Mouse (Mus musculus) olfactory bulb, adult 2 months (tissue): ENCODE results near the gene Ppp2r3a. TPM values are rescaled to one million over a fixed set of nuclear protein-coding genes. Genes with fewer than 3 reads are reported as not detected.

Experiments used
- H3K27ac ChIP-seq: fragments of 200-500 bp; 2 replicates; pipeline ENCODE4 v1.5.1; 2012; ENCODE audit warnings: low read depth, low read length; ENCODE audit not compliant: insufficient read depth
- H3K4me1 ChIP-seq: fragments of 200-500 bp; 2 replicates; pipeline ENCODE4 v1.6.1; 2012; ENCODE audit warnings: low read length; ENCODE audit not compliant: control insufficient read depth, insufficient read depth
- H3K4me3 ChIP-seq: fragments of 200-500 bp; 2 replicates; pipeline ENCODE4 v1.5.1; 2012; ENCODE audit warnings: mild to moderate bottlenecking, low read depth, low read length, moderate library complexity; ENCODE audit not compliant: insufficient read depth
- CTCF ChIP-seq: fragments of 200-500 bp; IDR thresholded peaks from 2 replicates; pipeline ENCODE4 v1.5.1; 2012; ENCODE audit warnings: low read depth, mild to moderate bottlenecking, low read length, moderate library complexity; ENCODE audit not compliant: insufficient read depth
- POLR2A ChIP-seq: fragments of 200-500 bp; IDR thresholded peaks from 2 replicates; pipeline ENCODE4 v1.6.1; 2012; ENCODE audit warnings: mild to moderate bottlenecking, low read depth, low read length, moderate library complexity; ENCODE audit not compliant: insufficient read depth
- WGBS: fragments of 180-500 bp; shearing (Covaris S2); methylation state at CpG from one replicate; pipeline ENCODE4 v1.1.7; 2018; 5-methylcytosine and 5-hydroxymethylcytosine counted together
- polyA plus RNA-seq: library from polyadenylated mRNA; stranded (reverse); fragments of >200 nt; gene quantifications from 2 replicates; pipeline ENCODE4 v1.2.4, GENCODE M21; 2012; ENCODE audit warnings: low replicate concordance; ENCODE audit not compliant: missing spikeins, insufficient read depth, insufficient read length

Gene Ppp2r3a
- polyA plus RNA-seq, 1 experiment = 68.1 TPM

GRCm38 (mm10) chr9:101114182-101114884 is 137.3 kb downstream of the Ppp2r3a start:
- Histone ChIP-seq H3K27ac (no peak overlapping the region), H3K4me3 (no peak overlapping the region), H3K4me1 (no peaks in the 10 kb centered on the region)
- TF ChIP-seq POLR2A (no peak), CTCF (no peak)
- WGBS = 93% methylated on average over 8 of the region's 8 CpGs

DNA sequence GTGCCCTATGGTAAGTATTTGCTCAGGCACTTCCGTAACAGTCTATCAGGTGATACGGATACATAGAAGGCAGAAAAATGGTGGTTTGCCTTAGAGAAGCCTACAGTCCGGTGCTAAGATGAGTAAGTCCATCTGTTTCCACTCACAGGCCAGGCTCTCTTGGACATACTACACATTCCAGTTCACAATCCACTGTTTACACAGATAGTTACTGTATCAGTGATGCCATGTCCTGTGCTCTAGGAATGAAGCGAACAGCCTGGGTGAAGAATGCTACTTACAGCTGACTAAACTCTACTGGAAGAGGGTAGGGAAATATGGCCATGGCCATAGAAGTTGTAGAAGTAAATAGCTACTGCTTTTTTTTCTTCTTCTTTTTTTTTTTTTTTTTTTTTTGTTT is 138.3 kb downstream of the Ppp2r3a start:
- TF ChIP-seq POLR2A = no peak
- TF ChIP-seq CTCF = no peak
- 93% methylated on average over 4 of the region's 4 CpGs for WGBS
- no peak overlapping the region for H3K27ac ChIP-seq
- H3K4me1 ChIP-seq = no peaks in the 10 kb centered on the region
- no peak overlapping the region for H3K4me3 ChIP-seq

GRCm38 (mm10) chr9:101110013-101110412 is 141.6 kb downstream of the Ppp2r3a start:
- TF ChIP-seq CTCF (no peak), POLR2A (no peak)
- 35% methylated on average over 3 of the region's 3 CpGs for WGBS
- peaks cover 3% of the 10 kb centered on the region; the same call in 1 of the 2 replicates for H3K4me1 ChIP-seq
- no peak overlapping the region for H3K4me3 ChIP-seq
- no peak overlapping the region for H3K27ac ChIP-seq

DNA sequence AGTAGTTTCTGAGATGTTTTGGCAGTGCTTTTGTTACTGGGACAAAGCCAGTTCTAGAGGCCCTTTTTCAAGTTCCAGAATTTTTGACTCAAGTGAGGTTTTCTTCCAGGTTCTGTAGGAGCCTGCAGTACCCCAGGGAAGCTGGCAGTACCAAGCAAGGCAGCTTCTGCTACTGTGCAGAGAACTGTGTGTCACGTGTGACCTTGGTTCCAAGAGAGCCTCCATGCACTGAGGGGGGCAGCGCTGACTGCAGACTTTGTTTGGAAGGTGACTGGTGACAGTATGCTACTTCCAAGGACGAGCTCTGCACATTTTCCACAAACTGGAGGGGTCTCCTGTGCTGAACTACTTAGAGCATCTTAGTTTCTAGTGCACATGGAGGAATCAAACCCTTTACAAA is 144.2 kb downstream of the Ppp2r3a start:
- Histone ChIP-seq H3K27ac (no peak overlapping the region), H3K4me3 (no peak overlapping the region), H3K4me1 (peaks cover 3% of the 10 kb centered on the region; the same call in 1 of the 2 replicates)
- TF ChIP-seq POLR2A (no peak), CTCF (no peak)
- 64% methylated on average over 3 of the region's 3 CpGs for WGBS

DNA sequence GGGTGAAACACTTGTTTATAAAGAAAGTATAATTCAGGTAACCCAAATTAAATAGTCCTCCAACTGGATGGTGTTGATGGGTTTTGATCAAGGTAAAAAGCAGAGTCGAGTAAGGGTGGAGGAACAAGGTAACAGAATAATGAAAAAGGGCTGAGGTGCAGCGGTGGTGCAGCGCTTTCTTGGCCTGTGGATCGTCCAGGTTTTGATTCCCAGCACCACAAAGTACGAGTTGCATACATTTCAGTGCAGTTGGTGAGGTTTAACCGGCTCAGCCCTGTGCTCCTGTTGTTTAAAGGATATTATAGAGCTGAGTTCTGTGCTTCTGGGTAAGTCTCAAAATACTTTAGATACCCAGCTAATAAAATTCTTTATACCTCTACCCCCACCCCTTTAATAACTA is 145.9 kb downstream of the Ppp2r3a start:
- H3K4me3 ChIP-seq = no peak overlapping the region
- no peak overlapping the region for H3K27ac ChIP-seq
- 95% methylated on average over 6 of the region's 6 CpGs for whole genome bisulfite sequencing
- H3K4me1 ChIP-seq = peaks cover 5% of the 10 kb centered on the region
- no peak for TF ChIP-seq POLR2A
- no peak for TF ChIP-seq CTCF

DNA sequence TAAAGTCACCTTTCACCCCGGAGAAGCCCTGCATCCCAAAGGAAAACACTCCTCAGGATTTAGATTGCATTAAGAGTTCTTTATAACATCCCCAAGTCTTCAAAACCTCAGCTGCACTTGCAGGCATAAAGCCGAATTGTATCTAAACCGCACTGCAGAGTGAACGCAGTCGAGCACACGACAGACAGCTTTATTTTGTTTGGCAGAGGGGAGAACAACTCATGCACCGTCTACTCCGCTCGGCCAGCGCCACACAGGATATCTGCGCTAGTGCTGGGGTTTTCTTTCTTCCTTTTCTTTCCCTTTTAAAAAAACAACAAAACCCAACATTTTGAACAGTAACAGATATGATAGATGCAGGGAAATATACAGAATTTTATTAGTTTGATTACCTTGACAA is 146.7 kb downstream of the Ppp2r3a start:
- 69% methylated on average over 11 of the region's 11 CpGs for WGBS
- TF ChIP-seq CTCF (no peak), POLR2A (no peak)
- Histone ChIP-seq H3K4me3 (no peak overlapping the region), H3K27ac (no peak overlapping the region), H3K4me1 (peaks cover 5% of the 10 kb centered on the region)

GRCm38 (mm10) chr9:101102288-101102687 is 149.3 kb downstream of the Ppp2r3a start:
- H3K4me3 ChIP-seq = no peak overlapping the region
- no peak for TF ChIP-seq POLR2A
- no peak for TF ChIP-seq CTCF
- no peak overlapping the region for H3K27ac ChIP-seq
- 84% methylated on average over 3 of the region's 3 CpGs for WGBS
- H3K4me1 ChIP-seq = peaks cover 2% of the 10 kb centered on the region

GRCm38 (mm10) chr9:101101547-101101946 is 150.0 kb downstream of the Ppp2r3a start:
- 91% methylated on average over 8 of the region's 8 CpGs for WGBS
- TF ChIP-seq POLR2A = no peak
- no peak for TF ChIP-seq CTCF
- no peak overlapping the region for H3K27ac ChIP-seq
- H3K4me1 ChIP-seq = peaks cover 2% of the 10 kb centered on the region
- no peak overlapping the region for H3K4me3 ChIP-seq

DNA sequence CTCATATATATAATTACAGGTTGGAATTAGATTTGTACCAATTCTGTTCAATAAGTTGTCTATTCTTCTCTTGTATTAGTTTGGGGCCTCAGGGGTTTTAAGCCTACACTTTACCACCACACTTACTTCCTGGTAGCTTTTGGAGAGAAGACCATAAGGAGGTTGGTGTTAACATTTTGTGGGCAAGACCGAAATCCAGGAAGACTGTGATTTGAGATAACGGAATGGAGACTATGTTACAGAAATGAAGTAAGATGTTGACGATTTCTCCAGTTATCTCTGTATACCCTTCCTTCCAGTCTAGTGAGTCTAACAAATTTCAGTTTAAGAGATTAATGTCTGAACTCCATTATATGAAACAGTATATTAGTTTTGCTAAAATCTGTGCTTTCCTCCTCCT is 151.4 kb downstream of the Ppp2r3a start:
- no peak for TF ChIP-seq CTCF
- no peak for TF ChIP-seq POLR2A
- H3K4me1 ChIP-seq = peaks cover 2% of the 10 kb centered on the region
- H3K4me3 ChIP-seq = no peak overlapping the region
- H3K27ac ChIP-seq = no peak overlapping the region
- 73% methylated on average over 3 of the region's 3 CpGs for WGBS
